In genomic region chr5:64809257-64809656, GRCm38 (mm10) we compare ENCODE assay signal across 8 mouse cellular contexts. TPM values are rescaled to one million over a fixed set of nuclear protein-coding genes. Genes with fewer than 3 reads are reported as not detected.
DNase-seq lines count a peak whose midpoint lies in the region; ATAC-seq and TF ChIP-seq lines count a peak whose summit lies in the region.

No protein-coding gene starts in this region.

- WGBS in forebrain, embryonic 15.5 days: 83% methylated on average over 7 of the region's 7 CpGs
- 85% methylated on average over 7 of the region's 7 CpGs for WGBS in forebrain, embryonic 13.5 days
- WGBS in heart, embryonic 15.5 days: 75% methylated on average over 7 of the region's 7 CpGs

- H3K27me3 ChIP-seq in forebrain, embryonic 15.5 days: no peaks in the 10 kb centered on the region
- no peaks in the 10 kb centered on the region for H3K27me3 ChIP-seq in forebrain, embryonic 13.5 days
- H3K27me3 ChIP-seq in heart, embryonic 15.5 days: no peaks in the 10 kb centered on the region

- no peak for DNase-seq in ES-E14 (ENCODE audit: low read depth, low spot score)
- DNase-seq in lung, adult 18-20 months: peak; percentile 63 to 66
- no peak for DNase-seq in thymus, postnatal 0 days (ENCODE audit: low spot score)
- no peak for DNase-seq in urinary bladder, adult 2 months (ENCODE audit: low spot score)

- no peaks in the 10 kb centered on the region for H3K36me3 ChIP-seq in forebrain, embryonic 15.5 days
- H3K36me3 ChIP-seq in forebrain, embryonic 13.5 days (ENCODE audit: poor library complexity, severe bottlenecking): no peaks in the 10 kb centered on the region
- peaks cover 7% of the 10 kb centered on the region; the same call in 1 of the 2 replicates for H3K36me3 ChIP-seq in ES-E14 (ENCODE audit: control insufficient read depth, insufficient read depth, low read length, poor library complexity, severe bottlenecking)
- no peaks in the 10 kb centered on the region for H3K36me3 ChIP-seq in heart, embryonic 15.5 days

- H3K4me2 ChIP-seq in forebrain, embryonic 15.5 days (replicated peaks): no peak overlapping the region
- H3K4me2 ChIP-seq in forebrain, embryonic 13.5 days: no peak overlapping the region
- H3K4me2 ChIP-seq in heart, embryonic 15.5 days: no peak overlapping the region

- in situ Hi-C loops in ES-E14 (cut with MboI; ENCODE audit: low sequenced_read_pairs in 2 of 2, unreplicated experiment in 2 of 2): loop anchor here in 1 of 2 experiments (25.0 kb wide), 1 partner anchor 222 kb away; no protein-coding TSS in a partner anchor

- no peak overlapping the region for H3K9ac ChIP-seq in forebrain, embryonic 15.5 days (replicated peaks)
- H3K9ac ChIP-seq in forebrain, embryonic 13.5 days: no peak overlapping the region
- peak overlapping the region; percentile 23; the same call in 1 of the 2 replicates for H3K9ac ChIP-seq in ES-E14 (ENCODE audit: insufficient read depth, low read depth, low read length, poor library complexity, severe bottlenecking)
- H3K9ac ChIP-seq in heart, embryonic 15.5 days: no peak overlapping the region

- no peak overlapping the region for H3K4me3 ChIP-seq in forebrain, embryonic 15.5 days
- no peak overlapping the region for H3K4me3 ChIP-seq in forebrain, embryonic 13.5 days
- peak overlapping the region; percentile 27 to 47 for H3K4me3 ChIP-seq in ES-E14 (ENCODE audit: insufficient read depth in 1 of 2, low read depth in 1 of 2, low read length in 2 of 2, poor library complexity in 1 of 2, severe bottlenecking in 1 of 2)
- no peak overlapping the region for H3K4me3 ChIP-seq in heart, embryonic 15.5 days

- peaks cover 76% of the 10 kb centered on the region for H3K4me1 ChIP-seq in forebrain, embryonic 15.5 days
- peaks cover 84% of the 10 kb centered on the region for H3K4me1 ChIP-seq in forebrain, embryonic 13.5 days
- peaks cover 8 to 14% of the 10 kb centered on the region in 2 experiments for H3K4me1 ChIP-seq in ES-E14 (ENCODE audit: control insufficient read depth in 2 of 2, insufficient read depth in 2 of 2, low read length in 2 of 2, poor library complexity in 1 of 2)
- peaks cover 84% of the 10 kb centered on the region for H3K4me1 ChIP-seq in heart, embryonic 15.5 days (replicated peaks)

- 0 out of 2 replicates have a peak overlapping the region, but pooled peaks have one; percentile 11 for H3K27ac ChIP-seq in forebrain, embryonic 15.5 days (replicated peaks)
- no peak overlapping the region for H3K27ac ChIP-seq in forebrain, embryonic 13.5 days
- H3K27ac ChIP-seq in ES-E14 (ENCODE audit: insufficient read depth, low read depth, low read length, poor library complexity, severe bottlenecking): peak overlapping the region; percentile 42; the same call in 1 of the 2 replicates
- peak overlapping the region; percentile 93; the same call in 1 of the 2 replicates for H3K27ac ChIP-seq in heart, embryonic 15.5 days

- ATAC-seq in forebrain, embryonic 15.5 days (replicated peaks): no peak
- ATAC-seq in forebrain, embryonic 13.5 days: no peak
- no peak for ATAC-seq in heart, embryonic 15.5 days (replicated peaks; ENCODE audit: insufficient number of reproducible peaks, insufficient read depth, low FRiP score, low read depth)
- no peak for ATAC-seq in inflammation-experienced regulatory T-cells, adult 6 months

- H3K9me3 ChIP-seq in forebrain, embryonic 15.5 days: no peaks in the 10 kb centered on the region
- no peaks in the 10 kb centered on the region for H3K9me3 ChIP-seq in forebrain, embryonic 13.5 days (replicated peaks)
- no peaks in the 10 kb centered on the region for H3K9me3 ChIP-seq in ES-E14 (ENCODE audit: control insufficient read depth, insufficient read depth, low read depth, low read length)
- H3K9me3 ChIP-seq in heart, embryonic 15.5 days (replicated peaks): no peaks in the 10 kb centered on the region

TF ChIP-seq in ES-E14, 5 proteins besides CTCF, POLR2A, EP300 and RAD21:
- TF ChIP-seq ZC3H11A (IDR thresholded peaks at IDR 0.05; ENCODE audit: borderline replicate concordance, low read depth, low read length): no peak
- TF ChIP-seq MAFK (IDR thresholded peaks at IDR 0.05; ENCODE audit: insufficient read depth, low read depth, low read length): no peak
- TF ChIP-seq ZNF384 (IDR thresholded peaks at IDR 0.05; ENCODE audit: low read depth, low read length): no peak

RNA-seq across cellular contexts. Expression of gene Klf3, which starts 6.1 kb away (rescaled TPM):
- polyA plus RNA-seq in forebrain, embryonic 15.5 days (2015; fragmentation: Nextera tagmentation; extraction: Ambion mirVana): 33.0 and 34.0 TPM in 2 replicates
- 24.0 and 25.1 TPM in 2 replicates for polyA plus RNA-seq in forebrain, embryonic 13.5 days (2015; fragmentation: Nextera tagmentation; extraction: Ambion mirVana)
- total RNA-seq in ES-E14 (2012; rRNA removed): 22.9 and 31.8 TPM in 2 replicates
- 44.3 and 53.3 TPM in 2 replicates for polyA plus RNA-seq in heart, embryonic 15.5 days (2015; fragmentation: Nextera tagmentation; extraction: Ambion mirVana)
- polyA plus RNA-seq in inflammation-experienced regulatory T-cells, adult 6 months (2017; shearing (Covaris generic)): 10 to 100 TPM; 46.7 to 93.5 (median 83.6) TPM
- 81.6 and 112 TPM in 2 replicates for polyA plus RNA-seq in thymus, postnatal 0 days (2015; fragmentation: Nextera tagmentation; extraction: Ambion mirVana)
- 55.4 and 59.6 TPM in 2 replicates for polyA plus RNA-seq in urinary bladder, adult 2 months (2012; rRNA removed)

Comparison
In these comparisons a context has a peak if more than half of its experiments do, and no peak if none do; other contexts are left out.
1. H3K4me3 ChIP-seq: peak in ES-E14 (2 of 2); none in forebrain, embryonic 15.5 days (single experiment), forebrain, embryonic 13.5 days (single experiment) and heart, embryonic 15.5 days (single experiment).
2. DNase-seq: peak in lung, adult 18-20 months (2 of 2); none in ES-E14 (single experiment), thymus, postnatal 0 days (single experiment) and urinary bladder, adult 2 months (single experiment).